Mouse (Mus musculus) CH12F3 (cell line): ENCODE data around the gene Kcnmb1.

Experiments
- in situ Hi-C: fragments of 300-500 bp; cut with MboI; formaldehyde crosslinking; loops from 2 replicates; pipeline ENCODE4 v1.14.3; 2020; ENCODE audit warnings: low sequenced_read_pairs

Kcnmb1 gene

GRCm38 (mm10) chr11:33962688-33963407, at the start of gene Kcnmb1:
Gene Kcnmb1, plus strand, starts transcription at chr11:33963013.
- in situ Hi-C loops = loop anchor here (10.0 kb wide), 1 partner anchor 122 kb away; no protein-coding TSS in a partner anchor

- in situ Hi-C loops = loop anchor here (5.0 kb wide), 1 partner anchor 181 kb away; no protein-coding TSS in a partner anchor
Observed at GRCm38 (mm10) chr11:33913061-33913460, 49.8 kb upstream of the Kcnmb1 start.

GRCm38 (mm10) chr11:33914216-33914615, 48.6 kb upstream of the Kcnmb1 start:
- in situ Hi-C loops = loop anchor here (5.0 kb wide), 1 partner anchor 182 kb away; no protein-coding TSS in a partner anchor

GRCm38 (mm10) chr11:33917574-33917973, 45.2 kb upstream of the Kcnmb1 start:
- in situ Hi-C loops = no loop called here

- in situ Hi-C loops = no loop called here
Observed at GRCm38 (mm10) chr11:33918424-33918823, 44.4 kb upstream of the Kcnmb1 start.

- in situ Hi-C loops = no loop called here
Observed at GRCm38 (mm10) chr11:33919826-33920225, 43.0 kb upstream of the Kcnmb1 start.

- in situ Hi-C loops = no loop called here
Observed at GRCm38 (mm10) chr11:33921451-33921850, 41.4 kb upstream of the Kcnmb1 start.

GRCm38 (mm10) chr11:33923031-33923430, 39.8 kb upstream of the Kcnmb1 start:
- in situ Hi-C loops = no loop called here

GRCm38 (mm10) chr11:33925778-33926177, 37.0 kb upstream of the Kcnmb1 start:
- in situ Hi-C loops = no loop called here

- in situ Hi-C loops = no loop called here
Observed at GRCm38 (mm10) chr11:33926551-33926950, 36.3 kb upstream of the Kcnmb1 start.

- in situ Hi-C loops = no loop called here
Observed at GRCm38 (mm10) chr11:33927321-33927720, 35.5 kb upstream of the Kcnmb1 start.

GRCm38 (mm10) chr11:33927836-33928235, 35.0 kb upstream of the Kcnmb1 start:
- in situ Hi-C loops = no loop called here

- in situ Hi-C loops = no loop called here
Observed at GRCm38 (mm10) chr11:33928658-33929057, 34.2 kb upstream of the Kcnmb1 start.

- in situ Hi-C loops = no loop called here
Observed at GRCm38 (mm10) chr11:33929412-33929811, 33.4 kb upstream of the Kcnmb1 start.

GRCm38 (mm10) chr11:33931836-33932385, 30.9 kb upstream of the Kcnmb1 start:
- in situ Hi-C loops = no loop called here

GRCm38 (mm10) chr11:33932386-33933111, 30.3 kb upstream of the Kcnmb1 start:
- in situ Hi-C loops = no loop called here

- in situ Hi-C loops = no loop called here
Observed at GRCm38 (mm10) chr11:33934286-33934685, 28.5 kb upstream of the Kcnmb1 start.

- in situ Hi-C loops = no loop called here
Observed at GRCm38 (mm10) chr11:33937641-33938040, 25.2 kb upstream of the Kcnmb1 start.

GRCm38 (mm10) chr11:33938561-33939274, 24.1 kb upstream of the Kcnmb1 start:
- in situ Hi-C loops = no loop called here

- in situ Hi-C loops = loop anchor here (10.0 kb wide), 1 partner anchor 265 kb away; the partner anchor contains the start of gene Foxi1
Observed at GRCm38 (mm10) chr11:33939456-33940113, 23.2 kb upstream of the Kcnmb1 start.
